Mouse (Mus musculus): Measurements from ENCODE around the gene Tspan10. TPM values are rescaled to one million over a fixed set of nuclear protein-coding genes. Genes with fewer than 3 reads are reported as not detected.
A peak's percentile ranks its signal among the peaks of the same experiment; 100 is the strongest.

The Tspan10 gene
- polyA plus RNA-seq, 1 experiment = not detected

DNA sequence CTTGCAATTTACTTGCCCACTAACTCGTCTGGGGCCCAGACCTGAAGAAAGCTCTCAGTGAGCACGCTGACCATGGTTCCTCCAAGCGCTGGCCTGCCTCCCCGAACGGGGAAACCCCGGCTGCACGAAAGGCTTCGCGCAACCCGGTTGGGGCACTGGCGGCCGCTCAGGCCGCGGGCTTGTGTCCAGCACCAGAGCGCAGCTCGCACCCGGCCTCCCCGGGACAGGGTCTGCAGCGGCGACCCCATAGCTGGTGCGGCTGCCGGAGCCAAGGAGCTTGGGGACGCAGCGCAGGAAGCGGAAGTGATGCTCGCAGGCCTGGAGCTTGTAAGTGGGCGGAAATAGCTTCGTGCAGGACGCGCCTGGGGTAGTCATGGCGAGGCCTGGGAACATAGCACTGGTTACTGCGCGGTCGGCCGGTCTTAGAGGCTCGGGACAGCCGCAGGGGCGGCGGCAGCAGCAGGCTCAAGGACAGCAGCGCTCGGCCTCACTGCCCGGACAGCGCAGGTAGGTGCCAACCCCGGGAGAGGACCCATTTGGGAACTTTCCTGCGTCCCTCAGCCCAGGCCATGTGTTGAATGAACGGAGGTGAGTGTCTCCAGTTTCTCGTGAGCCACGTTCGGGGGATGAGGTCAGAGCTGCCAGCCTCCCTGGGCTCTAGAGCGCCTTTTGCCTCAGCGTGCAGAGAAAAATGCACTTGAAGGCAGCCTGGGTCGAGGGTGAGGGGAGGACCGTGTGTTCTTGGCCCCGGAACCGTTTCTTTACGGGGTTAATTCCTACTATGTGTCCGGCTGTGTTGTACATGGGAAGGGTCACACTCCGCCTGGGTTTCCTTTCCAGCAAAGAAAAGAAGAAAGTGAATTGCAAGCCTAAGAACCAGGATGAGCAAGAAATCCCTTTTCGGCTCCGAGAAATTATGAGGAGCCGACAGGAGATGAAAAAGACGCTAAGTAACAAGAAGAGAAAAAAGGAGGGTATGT is 15.6 kb downstream of the Tspan10 start, which contains the start of the genes Oxld1 and Ccdc137:
Gene Oxld1 (minus strand): TSS at position 297 of the 980 bp plus-strand sequence.
Gene Ccdc137 (plus strand): TSS at position 344 of the 980 bp plus-strand sequence.
- Histone ChIP-seq H3K79me2 (ENCODE audit: control insufficient read depth, insufficient read depth) (peaks cover 17% of the 10 kb centered on the region), H3K27me3 (ENCODE audit: control insufficient read depth, insufficient read depth, insufficient read length) (no peaks in the 10 kb centered on the region), H3K36me3 (ENCODE audit: control insufficient read depth, insufficient read depth) (peaks cover 14% of the 10 kb centered on the region), H3K4me3 (peak within 1 kb of the TSS; percentile 88), H3K4me2 (ENCODE audit: low read depth) (peak within 1 kb of the TSS; percentile 99), H3ac (ENCODE audit: control insufficient read depth, insufficient read length) (peak within 1 kb of the TSS; percentile 80)
- TF ChIP-seq POLR2A (IDR thresholded peaks at IDR 0.05; ENCODE audit: insufficient read length, low read depth) (peak; percentile 87), POLR2AphosphoS2 (IDR thresholded peaks at IDR 0.05; ENCODE audit: insufficient read length, low read depth) (peak; percentile 87), MAX (IDR thresholded peaks at IDR 0.05; ENCODE audit: low read depth) (no peak)

DNA sequence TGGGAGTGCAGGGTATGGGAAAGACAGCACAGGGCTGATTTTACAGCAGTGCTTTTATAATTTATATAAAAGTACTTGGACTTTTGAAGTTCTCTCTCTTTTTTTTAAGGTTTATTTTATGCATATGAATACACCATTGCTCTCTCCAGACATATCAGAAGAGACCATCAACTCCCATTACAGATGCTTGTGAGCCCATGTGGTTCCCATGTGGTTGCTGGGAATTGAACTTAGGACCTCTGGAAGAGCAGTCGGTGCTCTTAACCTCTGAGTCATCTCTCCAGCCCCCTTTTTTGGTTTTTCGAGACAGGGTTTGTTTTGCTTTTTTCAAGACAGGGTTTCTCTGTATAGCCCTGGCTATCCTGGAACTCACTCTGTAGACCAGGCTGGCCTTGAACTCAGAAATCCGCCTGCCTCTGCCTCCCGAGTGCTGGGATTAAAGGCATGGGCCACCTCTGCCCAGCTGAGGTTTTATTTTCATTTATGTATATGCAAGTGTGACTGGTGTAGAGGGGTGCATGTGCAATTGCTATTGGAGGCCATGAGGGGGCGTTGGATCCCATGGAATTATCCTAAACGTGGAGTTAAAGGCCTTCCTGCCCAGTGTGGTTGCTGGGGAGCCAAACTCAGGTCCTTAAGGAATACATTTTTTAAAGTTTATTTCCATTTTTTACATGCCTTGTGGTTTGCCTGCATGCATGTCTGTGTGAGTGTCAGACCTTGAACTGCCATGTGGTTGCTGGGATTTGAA is 16.6 kb downstream of the Tspan10 start:
- peak overlapping the region; percentile 88 for H3K4me3 ChIP-seq
- H3ac ChIP-seq (ENCODE audit: control insufficient read depth, insufficient read length) = peak overlapping the region; percentile 80
- no peaks in the 10 kb centered on the region for H3K27me3 ChIP-seq (ENCODE audit: control insufficient read depth, insufficient read depth, insufficient read length)
- H3K79me2 ChIP-seq (ENCODE audit: control insufficient read depth, insufficient read depth) = peaks cover 17% of the 10 kb centered on the region
- no peak for TF ChIP-seq MYOD1 (IDR thresholded peaks at IDR 0.05; ENCODE audit: control insufficient read depth in 1 of 3, insufficient read length in 2 of 3, low read depth in 2 of 3)
- TF ChIP-seq POLR2AphosphoS2 (IDR thresholded peaks at IDR 0.05; ENCODE audit: insufficient read length, low read depth) = no peak
- peak overlapping the region; percentile 99 for H3K4me2 ChIP-seq (ENCODE audit: low read depth)
- peaks cover 15% of the 10 kb centered on the region for H3K36me3 ChIP-seq (ENCODE audit: control insufficient read depth, insufficient read depth)

DNA sequence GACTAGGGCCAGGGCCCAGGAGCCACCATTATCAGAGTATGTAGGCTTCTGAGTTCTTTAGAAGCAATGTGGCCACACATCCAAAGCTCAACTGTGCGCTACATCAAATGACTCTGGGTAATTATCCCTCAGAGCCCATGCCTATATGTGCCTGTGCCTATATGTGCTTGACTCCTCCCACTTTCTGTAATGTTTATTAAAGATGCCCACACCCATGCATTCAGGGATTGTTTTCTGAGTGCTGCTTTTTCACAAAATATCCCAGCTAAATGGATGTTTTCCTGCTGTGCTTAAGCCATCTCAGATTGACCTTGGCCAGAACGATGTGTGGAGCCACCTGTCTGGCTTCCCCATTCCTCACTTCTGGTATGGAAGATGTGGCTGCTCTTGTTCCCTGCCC is 21.1 kb downstream of the Tspan10 start:
- Histone ChIP-seq H3K36me3 (ENCODE audit: control insufficient read depth, insufficient read depth) (peaks cover 15% of the 10 kb centered on the region), H3K4me2 (ENCODE audit: low read depth) (no peak overlapping the region), H3ac (ENCODE audit: control insufficient read depth, insufficient read length) (no peak overlapping the region), H3K79me2 (ENCODE audit: control insufficient read depth, insufficient read depth) (peaks cover 28% of the 10 kb centered on the region), H3K4me3 (no peak overlapping the region), H3K27me3 (ENCODE audit: control insufficient read depth, insufficient read depth, insufficient read length) (no peaks in the 10 kb centered on the region)
- TF ChIP-seq POLR2AphosphoS2 (IDR thresholded peaks at IDR 0.05; ENCODE audit: insufficient read length, low read depth) = no peak
- TF ChIP-seq SRF (IDR thresholded peaks at IDR 0.05; ENCODE audit: control insufficient read depth, insufficient read length, low read depth) = no peak
- no peak for TF ChIP-seq MAX (IDR thresholded peaks at IDR 0.05; ENCODE audit: low read depth)
- no peak for TF ChIP-seq POLR2A (IDR thresholded peaks at IDR 0.05; ENCODE audit: insufficient read length, low read depth)
- no peak for TF ChIP-seq MYOD1 (IDR thresholded peaks at IDR 0.05; ENCODE audit: control insufficient read depth in 1 of 3, insufficient read length in 2 of 3, low read depth in 2 of 3)
- no peak for TF ChIP-seq TCF12 (IDR thresholded peaks at IDR 0.05; ENCODE audit: insufficient read depth, poor library complexity, severe bottlenecking)
- no peak for TF ChIP-seq USF1 (IDR thresholded peaks at IDR 0.05; ENCODE audit: low read depth)
- TF ChIP-seq CEBPB (IDR thresholded peaks at IDR 0.05; ENCODE audit: insufficient read depth, poor library complexity, severe bottlenecking) = no peak
- no peak for TF ChIP-seq TCF3 (IDR thresholded peaks at IDR 0.05; ENCODE audit: insufficient read length, low read depth)
- TF ChIP-seq MYOG (IDR thresholded peaks at IDR 0.05; ENCODE audit: control insufficient read depth in 1 of 3, insufficient read depth in 1 of 3, insufficient read length in 2 of 3, low read depth in 2 of 3) = no peak

DNA sequence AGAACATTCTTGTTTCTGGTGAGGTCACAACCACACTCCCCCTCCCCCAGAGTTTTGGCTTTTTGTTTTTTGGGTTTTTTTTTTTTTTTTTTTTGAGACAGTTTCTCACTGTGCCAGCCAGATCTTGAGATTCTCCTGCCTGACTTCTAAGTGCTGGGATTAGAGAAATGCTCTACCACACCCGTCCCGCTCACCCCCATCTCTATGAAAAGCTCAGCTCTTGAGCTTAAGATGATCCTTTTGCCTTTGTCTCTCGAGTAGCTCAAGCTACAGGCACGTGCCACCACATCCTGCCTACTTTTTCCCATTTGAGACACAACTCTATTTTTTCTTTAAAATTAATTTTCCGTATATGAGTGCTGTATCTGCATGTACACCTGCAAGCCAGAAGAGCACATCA is 21.9 kb downstream of the Tspan10 start:
- no peak overlapping the region for H3K4me2 ChIP-seq (ENCODE audit: low read depth)
- no peaks in the 10 kb centered on the region for H3K27me3 ChIP-seq (ENCODE audit: control insufficient read depth, insufficient read depth, insufficient read length)
- no peak for TF ChIP-seq CEBPB (IDR thresholded peaks at IDR 0.05; ENCODE audit: insufficient read depth, poor library complexity, severe bottlenecking)
- peaks cover 14% of the 10 kb centered on the region for H3K36me3 ChIP-seq (ENCODE audit: control insufficient read depth, insufficient read depth)
- no peak overlapping the region for H3K4me3 ChIP-seq
- H3K79me2 ChIP-seq (ENCODE audit: control insufficient read depth, insufficient read depth) = peaks cover 28% of the 10 kb centered on the region
- H3ac ChIP-seq (ENCODE audit: control insufficient read depth, insufficient read length) = no peak overlapping the region

DNA sequence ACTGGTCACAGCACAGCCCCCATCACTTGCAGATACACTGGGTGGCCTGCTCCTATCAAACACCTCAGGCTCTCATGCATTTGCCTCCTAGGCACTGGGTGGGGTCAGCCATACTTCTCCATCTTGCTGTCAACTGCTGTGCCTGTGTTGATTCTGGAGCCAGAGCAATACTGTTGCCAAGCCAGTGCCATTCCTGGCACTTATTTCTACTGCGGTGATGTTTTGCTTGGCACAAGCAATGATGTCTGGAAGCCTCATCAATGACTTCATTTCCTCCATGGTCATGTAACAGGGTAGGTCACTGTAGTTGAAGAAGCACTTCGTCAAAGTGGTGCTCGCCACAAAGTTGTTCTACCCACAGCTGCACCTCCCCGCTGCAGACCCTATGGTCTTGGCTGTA is 23.1 kb downstream of the Tspan10 start:
- no peak for TF ChIP-seq POLR2AphosphoS2 (IDR thresholded peaks at IDR 0.05; ENCODE audit: insufficient read length, low read depth)
- TF ChIP-seq USF1 (IDR thresholded peaks at IDR 0.05; ENCODE audit: low read depth) = no peak
- TF ChIP-seq POLR2A (IDR thresholded peaks at IDR 0.05; ENCODE audit: insufficient read length, low read depth) = no peak
- TF ChIP-seq TCF3 (IDR thresholded peaks at IDR 0.05; ENCODE audit: insufficient read length, low read depth) = no peak
- peaks cover 14% of the 10 kb centered on the region for H3K36me3 ChIP-seq (ENCODE audit: control insufficient read depth, insufficient read depth)

More for the DNA sequence above, 23.1 kb downstream of the Tspan10 start:
- peak overlapping the region; percentile 82 for H3K4me2 ChIP-seq (ENCODE audit: low read depth)
- H3K79me2 ChIP-seq (ENCODE audit: control insufficient read depth, insufficient read depth) = peaks cover 22% of the 10 kb centered on the region
- H3K27me3 ChIP-seq (ENCODE audit: control insufficient read depth, insufficient read depth, insufficient read length) = no peaks in the 10 kb centered on the region
- no peak overlapping the region for H3ac ChIP-seq (ENCODE audit: control insufficient read depth, insufficient read length)
- H3K4me3 ChIP-seq = peak overlapping the region; percentile 74
